Mouse (Mus musculus) bone marrow macrophage, adult 2 months (primary cell): Measurements from ENCODE around the gene Rab3gap2. TPM values are rescaled to one million over a fixed set of nuclear protein-coding genes. Genes with fewer than 3 reads are reported as not detected.

Experiments
- H3K27ac ChIP-seq: 2 replicates; pipeline ENCODE4 v1.5.1; 2012; ENCODE audit warnings: low read depth, low read length; ENCODE audit not compliant: insufficient read depth
- H3K4me1 ChIP-seq: 2 replicates; pipeline ENCODE4 v1.6.1; 2012; ENCODE audit warnings: low read length; ENCODE audit not compliant: control insufficient read depth, insufficient read depth
- H3K4me3 ChIP-seq: 2 replicates; pipeline ENCODE4 v1.5.1; 2012; ENCODE audit warnings: mild to moderate bottlenecking, low read length, moderate library complexity; ENCODE audit not compliant: insufficient read depth
- CTCF ChIP-seq: IDR thresholded peaks from 2 replicates; pipeline ENCODE4 v1.5.1; 2012; ENCODE audit warnings: low read depth, mild to moderate bottlenecking, low read length, moderate library complexity
- POLR2A ChIP-seq: IDR thresholded peaks from 2 replicates; pipeline ENCODE4 v1.6.1; 2012; ENCODE audit warnings: mild to moderate bottlenecking, low read depth, low read length, borderline replicate concordance
- polyA plus RNA-seq: library from polyadenylated mRNA; stranded (reverse); fragments of >200 nt; gene quantifications from 2 replicates; pipeline ENCODE4 v1.2.4, GENCODE M21; 2012; ENCODE audit not compliant: missing spikeins, insufficient read depth, insufficient read length

The Rab3gap2 gene
- polyA plus RNA-seq, 1 experiment: 56.4 TPM

DNA sequence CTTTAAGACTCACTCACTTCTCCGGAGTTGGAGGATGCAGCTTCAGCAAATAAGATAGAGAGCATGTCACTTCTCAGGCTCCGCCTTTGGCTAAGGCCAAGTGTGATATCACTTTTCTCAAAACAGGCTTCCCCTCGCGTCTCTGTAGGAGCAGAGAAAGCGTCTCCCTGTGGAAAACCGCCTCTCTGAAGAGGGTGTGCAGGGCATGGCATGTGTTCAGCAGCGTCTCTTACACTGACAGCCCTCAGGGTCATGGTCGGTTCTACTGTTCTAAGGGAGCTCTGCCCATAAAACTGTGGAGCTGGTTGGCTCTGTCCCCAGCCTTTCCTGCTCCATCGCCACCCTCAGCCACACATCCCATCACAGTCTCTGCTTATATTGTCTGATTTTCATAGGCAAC, 75.4 kb downstream of the Rab3gap2 start:
- TF ChIP-seq CTCF (no peak), POLR2A (no peak)
- no peaks in the 10 kb centered on the region for H3K4me1 ChIP-seq
- no peak overlapping the region for H3K4me3 ChIP-seq
- H3K27ac ChIP-seq: no peak overlapping the region

DNA sequence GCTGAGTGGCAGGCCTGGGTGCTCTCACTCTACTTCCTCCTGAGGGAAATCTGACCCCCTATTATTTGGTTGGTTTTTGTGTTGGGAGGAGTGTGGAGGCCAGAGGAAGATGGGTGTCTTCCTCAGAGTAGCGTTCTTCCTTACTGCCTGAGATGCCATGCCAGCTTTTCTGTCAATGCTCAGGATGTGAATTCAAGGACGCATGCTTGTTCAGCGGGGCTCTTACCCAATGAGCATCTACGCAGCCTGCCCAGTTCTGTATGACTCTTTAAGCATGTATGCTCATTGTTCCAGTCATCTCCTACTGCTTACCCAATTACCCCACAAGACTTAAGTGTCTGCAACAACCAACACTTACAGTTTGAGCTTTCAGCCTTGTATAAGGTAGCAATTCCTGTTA, 76.7 kb downstream of the Rab3gap2 start:
- no peak for TF ChIP-seq CTCF
- no peak for TF ChIP-seq POLR2A
- Histone ChIP-seq H3K27ac (no peak overlapping the region), H3K4me1 (no peaks in the 10 kb centered on the region), H3K4me3 (no peak overlapping the region)

DNA sequence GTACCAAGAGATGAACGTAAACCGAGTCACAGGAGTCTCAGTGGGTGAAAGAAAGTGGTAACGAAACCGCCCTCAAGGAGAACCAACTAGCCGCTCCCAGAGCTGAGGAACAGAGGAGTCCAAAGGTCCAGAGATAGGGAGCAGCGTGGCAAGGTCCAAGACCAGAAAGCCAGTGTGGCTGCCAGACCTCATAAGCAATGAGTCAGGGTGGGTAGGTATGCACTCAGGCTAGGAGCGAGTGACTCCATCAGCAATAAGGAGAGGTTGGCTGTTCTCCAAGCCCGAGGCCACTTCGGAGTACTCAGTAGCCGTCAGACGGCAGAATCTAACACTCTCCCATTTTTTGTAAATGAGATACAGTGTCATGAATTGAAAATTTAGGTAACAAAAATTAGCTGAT, 78.9 kb downstream of the Rab3gap2 start:
- no peak for TF ChIP-seq POLR2A
- no peak for TF ChIP-seq CTCF
- no peaks in the 10 kb centered on the region for H3K4me1 ChIP-seq

DNA sequence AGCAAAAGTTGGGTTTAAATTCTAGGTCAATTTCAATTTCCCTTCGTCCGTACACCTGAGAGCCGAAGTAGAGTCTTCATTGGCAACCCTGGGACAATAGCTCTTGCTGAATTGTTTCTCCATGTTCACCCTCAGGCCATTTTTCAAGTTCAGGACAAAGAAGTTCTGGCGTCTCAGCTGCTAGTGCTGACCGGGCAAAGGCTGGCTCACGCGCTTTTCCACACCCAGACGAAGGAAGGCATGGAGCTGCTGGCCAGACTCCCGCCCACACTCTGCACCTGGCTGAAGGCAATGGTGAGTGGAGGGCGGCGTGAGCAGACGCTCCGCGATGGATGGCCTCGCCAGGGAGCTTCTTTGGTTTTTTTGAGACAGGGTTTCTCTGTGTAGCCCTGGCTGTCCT, 79.3 kb downstream of the Rab3gap2 start:
- Histone ChIP-seq H3K4me3 (no peak overlapping the region), H3K4me1 (no peaks in the 10 kb centered on the region), H3K27ac (no peak overlapping the region)
- TF ChIP-seq CTCF (no peak), POLR2A (no peak)

More for the DNA sequence above, 78.9 kb downstream of the Rab3gap2 start:
- Histone ChIP-seq H3K27ac (no peak overlapping the region), H3K4me3 (no peak overlapping the region)

DNA sequence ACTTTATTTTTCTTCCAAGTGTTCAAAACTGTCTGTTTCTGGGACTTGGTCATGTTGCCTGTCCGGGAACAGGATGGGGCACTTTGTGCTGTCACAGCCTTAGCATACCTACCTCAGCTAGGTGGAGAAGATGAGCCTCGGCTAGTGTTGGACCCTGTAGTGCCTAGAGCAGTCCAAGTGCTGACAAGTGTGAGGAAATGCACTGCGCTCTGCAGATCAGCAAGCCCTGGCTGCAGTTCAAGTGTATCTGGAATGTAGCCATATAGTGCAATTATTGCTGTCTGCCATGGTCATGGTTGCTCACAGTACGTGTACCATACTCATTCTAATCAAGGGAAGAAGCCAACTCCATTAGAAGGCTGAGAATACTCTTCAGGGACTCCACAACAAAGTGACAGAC, 80.8 kb downstream of the Rab3gap2 start:
- Histone ChIP-seq H3K27ac (no peak overlapping the region), H3K4me3 (no peak overlapping the region), H3K4me1 (no peaks in the 10 kb centered on the region)
- TF ChIP-seq CTCF (no peak), POLR2A (no peak)

DNA sequence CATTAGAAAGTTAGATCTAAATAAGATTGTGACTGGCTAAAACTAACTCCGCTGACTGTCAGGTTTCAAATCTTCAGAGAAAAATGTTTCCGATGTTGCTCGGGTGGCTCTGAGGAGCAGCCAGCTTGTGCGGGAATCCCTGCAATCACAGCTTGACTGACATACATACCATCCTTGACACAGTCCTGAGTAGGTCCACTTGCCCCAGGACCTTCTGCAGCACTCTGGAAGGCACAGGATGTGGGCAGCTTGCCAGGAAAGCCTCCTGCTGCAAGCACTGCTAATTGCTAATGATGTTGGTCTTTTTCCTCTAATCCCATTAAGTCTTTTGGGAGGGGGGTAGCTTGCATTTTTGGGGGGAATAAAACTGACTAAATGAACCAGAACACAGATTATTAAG, 81.3 kb downstream of the Rab3gap2 start:
- Histone ChIP-seq H3K4me3 (no peak overlapping the region), H3K4me1 (no peaks in the 10 kb centered on the region), H3K27ac (no peak overlapping the region)
- no peak for TF ChIP-seq CTCF

DNA sequence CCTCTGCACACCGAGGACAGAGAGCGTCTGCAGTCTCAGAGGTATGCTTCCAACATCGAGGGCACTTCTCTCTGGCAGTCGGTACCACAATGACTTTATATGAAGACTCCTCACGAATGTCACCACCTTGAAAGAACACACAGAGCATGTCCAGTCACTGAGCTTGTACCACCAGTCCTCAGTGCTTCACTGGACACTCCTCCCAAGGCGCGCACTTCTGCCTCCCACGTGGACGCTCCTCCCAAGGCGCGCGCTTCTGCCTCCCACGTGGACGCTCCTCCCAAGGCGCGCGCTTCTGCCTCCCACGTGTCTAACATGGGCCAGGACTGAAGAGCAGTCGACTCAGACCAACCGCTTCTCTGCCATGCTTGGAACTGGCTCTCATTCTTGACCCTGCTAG, 83.1 kb downstream of the Rab3gap2 start:
- no peak overlapping the region for H3K27ac ChIP-seq
- H3K4me1 ChIP-seq: no peaks in the 10 kb centered on the region
- TF ChIP-seq CTCF (no peak), POLR2A (no peak)

DNA sequence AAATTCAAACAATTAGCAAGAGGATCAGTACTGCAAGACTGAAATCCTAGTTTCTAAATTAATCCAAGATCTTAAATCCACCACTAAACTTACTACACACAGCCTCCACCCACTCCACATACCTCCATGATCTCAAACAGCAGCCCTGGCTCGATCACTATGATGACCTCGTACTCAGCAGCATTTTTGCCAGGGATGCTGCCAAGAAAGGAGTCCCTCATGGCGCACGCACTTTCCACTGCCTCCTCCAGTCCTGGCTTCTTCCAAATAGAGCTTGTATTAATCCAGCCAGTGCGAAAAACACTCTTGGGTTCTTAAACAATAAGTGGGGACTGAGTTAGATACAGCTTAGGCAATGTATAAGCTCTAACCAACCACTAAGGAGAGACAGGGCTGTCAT, 85.3 kb downstream of the Rab3gap2 start:
- Histone ChIP-seq H3K4me1 (no peaks in the 10 kb centered on the region), H3K4me3 (no peak overlapping the region), H3K27ac (no peak overlapping the region)
- TF ChIP-seq CTCF (no peak), POLR2A (no peak)

More for the DNA sequence above, 83.1 kb downstream of the Rab3gap2 start:
- H3K4me3 ChIP-seq: no peak overlapping the region

DNA sequence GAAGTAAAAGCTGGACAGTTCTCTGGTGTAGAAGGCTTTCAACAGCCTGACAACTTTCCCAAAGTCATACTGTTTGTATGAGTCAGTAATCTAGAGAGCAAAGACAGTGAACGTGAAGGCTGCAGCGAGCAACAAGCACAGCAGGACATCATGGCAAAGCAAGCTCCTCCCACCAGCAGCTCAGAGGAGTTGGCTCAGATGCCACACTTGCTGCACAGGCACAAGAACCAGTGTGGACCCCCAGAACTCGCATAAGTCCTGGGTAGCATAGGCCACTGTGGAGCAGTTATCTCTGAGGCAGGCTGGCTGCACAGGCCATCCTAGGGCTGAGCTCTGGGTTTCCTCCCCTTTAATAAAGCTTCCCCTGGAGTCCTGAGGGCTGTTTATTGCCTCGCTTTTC, 87.4 kb downstream of the Rab3gap2 start:
- TF ChIP-seq POLR2A (no peak), CTCF (no peak)
- no peak overlapping the region for H3K27ac ChIP-seq
- no peak overlapping the region for H3K4me3 ChIP-seq
- H3K4me1 ChIP-seq: no peaks in the 10 kb centered on the region

DNA sequence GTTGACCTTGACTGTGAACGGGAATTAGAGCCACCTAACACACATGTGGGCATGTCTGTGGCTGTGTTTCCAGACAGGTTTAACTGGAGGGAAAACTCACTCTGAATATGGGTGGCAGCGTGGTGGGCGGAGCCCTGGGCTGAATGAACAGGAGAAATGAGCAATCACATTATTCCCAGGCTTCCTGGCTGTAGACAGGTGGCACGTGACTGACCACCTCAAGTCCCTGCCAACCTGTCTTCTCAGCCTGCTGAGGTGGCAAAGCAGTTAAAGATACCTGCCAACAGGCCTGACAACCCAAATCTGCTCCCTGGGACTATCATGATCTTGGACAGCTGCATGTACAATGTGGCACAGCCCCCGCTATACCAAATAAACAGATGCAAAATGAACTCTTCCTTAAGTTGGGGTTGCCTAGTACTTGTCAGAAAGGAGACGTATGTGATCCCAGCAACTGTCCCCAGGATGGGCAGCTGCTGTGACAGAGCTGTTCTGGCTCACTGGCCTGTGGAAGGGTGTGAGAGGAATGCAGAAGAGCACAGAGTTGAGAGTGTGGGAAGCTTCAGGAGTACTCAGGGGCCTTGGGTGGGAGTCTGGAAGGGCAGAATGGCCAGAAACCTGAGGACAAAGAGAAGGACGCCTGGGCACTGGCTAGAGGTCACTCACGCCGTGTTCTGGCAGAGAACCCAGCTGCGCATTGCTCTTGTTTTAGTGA, 88.9 kb downstream of the Rab3gap2 start:
- no peak overlapping the region for H3K27ac ChIP-seq
- TF ChIP-seq CTCF (no peak), POLR2A (no peak)
- H3K4me3 ChIP-seq: no peak overlapping the region
- H3K4me1 ChIP-seq: no peaks in the 10 kb centered on the region

DNA sequence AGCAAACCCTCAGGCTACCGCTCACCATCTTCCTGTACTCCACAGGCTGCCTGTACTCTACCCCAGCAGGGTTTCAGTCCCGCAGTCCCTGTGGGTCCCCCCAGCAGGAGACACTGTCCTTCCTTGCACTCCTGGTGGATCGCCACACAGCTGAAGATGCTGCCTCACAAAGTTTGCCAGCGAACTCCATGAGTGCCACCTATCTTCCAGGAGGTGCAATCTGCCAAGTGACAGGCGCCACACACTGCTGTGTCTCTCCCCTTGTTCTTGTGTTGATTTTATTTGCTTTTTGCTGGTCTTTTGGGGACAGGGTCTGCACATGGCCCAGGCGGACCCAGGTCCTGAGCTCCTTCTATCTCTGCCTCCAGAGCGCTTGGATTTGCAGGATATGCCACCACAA, 92.9 kb downstream of the Rab3gap2 start:
- Histone ChIP-seq H3K4me1 (no peaks in the 10 kb centered on the region), H3K4me3 (no peak overlapping the region), H3K27ac (no peak overlapping the region)
- TF ChIP-seq POLR2A (no peak), CTCF (no peak)
